Mouse (Mus musculus): ENCODE results near the gene Tmem270. TPM values are rescaled to one million over a fixed set of nuclear protein-coding genes. Genes with fewer than 3 reads are reported as not detected.
A peak's percentile ranks its signal among the peaks of the same experiment; 100 is the strongest.
"Not testable (repeated sequence)": the region's sequence is repeated elsewhere in the genome, so short reads cannot be mapped to it uniquely, and the experiment has no call there.

Tmem270 gene
- polyA plus RNA-seq, 1 experiment from 2014 or later, result not detected

- no peak overlapping the region for H3K27ac ChIP-seq (ENCODE audit: low read depth, low read length)
- 73% methylated on average over 5 of the region's 5 CpGs for WGBS
- peak overlapping the region; percentile 31; the same call in 1 of the 2 replicates for H3K4me2 ChIP-seq (replicated peaks; ENCODE audit: low read depth, low read length)
- peaks cover 20% of the 10 kb centered on the region for H3K27me3 ChIP-seq (ENCODE audit: control insufficient read depth, insufficient read depth, low read length)
- H3K4me1 ChIP-seq (ENCODE audit: control insufficient read depth, insufficient read depth, low read length), result peaks cover 12% of the 10 kb centered on the region; the same call in 1 of the 2 replicates
- ATAC-seq (ENCODE audit: low FRiP score, low TSS enrichment), result no peak
- peak overlapping the region; percentile 31; the same call in 1 of the 2 replicates for H3K9ac ChIP-seq (ENCODE audit: low read depth, low read length)
- peak overlapping the region; percentile 37; the same call in 1 of the 2 replicates for H3K4me3 ChIP-seq (ENCODE audit: low read length)
- H3K9me3 ChIP-seq (ENCODE audit: control insufficient read depth, low read length), result no peaks in the 10 kb centered on the region
- H3K36me3 ChIP-seq (ENCODE audit: control insufficient read depth, insufficient read depth, low read length), result no peaks in the 10 kb centered on the region
These were observed 37.6 kb upstream of the Tmem270 start for GRCm38 (mm10) chr5:134944179-134944578.

- H3K9me3 ChIP-seq (ENCODE audit: control insufficient read depth, low read length), result no peaks in the 10 kb centered on the region
- H3K4me2 ChIP-seq (replicated peaks; ENCODE audit: low read depth, low read length), result no peak overlapping the region
- no peaks in the 10 kb centered on the region for H3K36me3 ChIP-seq (ENCODE audit: control insufficient read depth, insufficient read depth, low read length)
- H3K27ac ChIP-seq (ENCODE audit: low read depth, low read length), result 0 out of 2 replicates have a peak overlapping the region, but pooled peaks have one; percentile 17
- no peak overlapping the region for H3K9ac ChIP-seq (ENCODE audit: low read depth, low read length)
- no peak overlapping the region for H3K4me3 ChIP-seq (ENCODE audit: low read length)
- ATAC-seq (ENCODE audit: low FRiP score, low TSS enrichment), result no peak
- H3K4me1 ChIP-seq (ENCODE audit: control insufficient read depth, insufficient read depth, low read length), result peaks cover 12% of the 10 kb centered on the region; the same call in 1 of the 2 replicates
- 77% methylated on average over 2 of the region's 2 CpGs for WGBS
- H3K27me3 ChIP-seq (ENCODE audit: control insufficient read depth, insufficient read depth, low read length), result peaks cover 20% of the 10 kb centered on the region
These were observed 36.2 kb upstream of the Tmem270 start for GRCm38 (mm10) chr5:134942740-134943139.

- no peak for ATAC-seq (ENCODE audit: low FRiP score, low TSS enrichment)
- Histone ChIP-seq H3K4me1 (ENCODE audit: control insufficient read depth, insufficient read depth, low read length) (peaks cover 3% of the 10 kb centered on the region; the same call in 1 of the 2 replicates), H3K9ac (ENCODE audit: low read depth, low read length) (no peak overlapping the region), H3K4me2 (replicated peaks; ENCODE audit: low read depth, low read length) (no peak overlapping the region), H3K27me3 (ENCODE audit: control insufficient read depth, insufficient read depth, low read length) (peaks cover 15% of the 10 kb centered on the region), H3K36me3 (ENCODE audit: control insufficient read depth, insufficient read depth, low read length) (no peaks in the 10 kb centered on the region), H3K4me3 (ENCODE audit: low read length) (no peak overlapping the region), H3K9me3 (ENCODE audit: control insufficient read depth, low read length) (no peaks in the 10 kb centered on the region), H3K27ac (ENCODE audit: low read depth, low read length) (peak overlapping the region; percentile 56; the same call in 1 of the 2 replicates)
- 69% methylated on average over 14 of the region's 14 CpGs for WGBS
These were observed 35.1 kb upstream of the Tmem270 start for GRCm38 (mm10) chr5:134941472-134942209.

- H3K9ac ChIP-seq (ENCODE audit: low read depth, low read length); H3K4me3 ChIP-seq (ENCODE audit: low read length); H3K27me3 ChIP-seq (ENCODE audit: control insufficient read depth, insufficient read depth, low read length); H3K4me1 ChIP-seq (ENCODE audit: control insufficient read depth, insufficient read depth, low read length); H3K36me3 ChIP-seq (ENCODE audit: control insufficient read depth, insufficient read depth, low read length); H3K9me3 ChIP-seq (ENCODE audit: control insufficient read depth, low read length); H3K4me2 ChIP-seq (replicated peaks; ENCODE audit: low read depth, low read length); H3K27ac ChIP-seq (ENCODE audit: low read depth, low read length); ATAC-seq (ENCODE audit: low FRiP score, low TSS enrichment): not testable (repeated sequence)
- WGBS, result 85% methylated on average over 2 of the region's 7 CpGs
These were observed 33.0 kb upstream of the Tmem270 start for GRCm38 (mm10) chr5:134939554-134939953.

GRCm38 (mm10) chr5:134939069-134939468, 32.5 kb upstream of the Tmem270 start:
- H3K4me1 ChIP-seq (ENCODE audit: control insufficient read depth, insufficient read depth, low read length), result no peaks in the 10 kb centered on the region
- 81% methylated on average over 3 of the region's 3 CpGs for WGBS
- H3K27ac ChIP-seq (ENCODE audit: low read depth, low read length), result no peak overlapping the region
- ATAC-seq (ENCODE audit: low FRiP score, low TSS enrichment), result no peak
- H3K36me3 ChIP-seq (ENCODE audit: control insufficient read depth, insufficient read depth, low read length), result no peaks in the 10 kb centered on the region
- H3K9ac ChIP-seq (ENCODE audit: low read depth, low read length), result no peak overlapping the region
- H3K27me3 ChIP-seq (ENCODE audit: control insufficient read depth, insufficient read depth, low read length), result no peaks in the 10 kb centered on the region
- H3K4me2 ChIP-seq (replicated peaks; ENCODE audit: low read depth, low read length), result no peak overlapping the region
- no peaks in the 10 kb centered on the region for H3K9me3 ChIP-seq (ENCODE audit: control insufficient read depth, low read length)
- H3K4me3 ChIP-seq (ENCODE audit: low read length), result no peak overlapping the region

GRCm38 (mm10) chr5:134936626-134937185, 30.2 kb upstream of the Tmem270 start:
- Histone ChIP-seq H3K4me1 (ENCODE audit: control insufficient read depth, insufficient read depth, low read length) (no peaks in the 10 kb centered on the region), H3K9ac (ENCODE audit: low read depth, low read length) (no peak overlapping the region), H3K27ac (ENCODE audit: low read depth, low read length) (no peak overlapping the region), H3K4me2 (replicated peaks; ENCODE audit: low read depth, low read length) (no peak overlapping the region), H3K4me3 (ENCODE audit: low read length) (no peak overlapping the region), H3K27me3 (ENCODE audit: control insufficient read depth, insufficient read depth, low read length) (no peaks in the 10 kb centered on the region), H3K9me3 (ENCODE audit: control insufficient read depth, low read length) (no peaks in the 10 kb centered on the region), H3K36me3 (ENCODE audit: control insufficient read depth, insufficient read depth, low read length) (no peaks in the 10 kb centered on the region)
- 81% methylated on average over 6 of the region's 6 CpGs for WGBS
- no peak for ATAC-seq (ENCODE audit: low FRiP score, low TSS enrichment)

GRCm38 (mm10) chr5:134936051-134936450, 29.5 kb upstream of the Tmem270 start:
- H3K9me3 ChIP-seq (ENCODE audit: control insufficient read depth, low read length), result no peaks in the 10 kb centered on the region
- no peak overlapping the region for H3K9ac ChIP-seq (ENCODE audit: low read depth, low read length)
- H3K27ac ChIP-seq (ENCODE audit: low read depth, low read length), result no peak overlapping the region
- H3K4me3 ChIP-seq (ENCODE audit: low read length), result no peak overlapping the region
- no peaks in the 10 kb centered on the region for H3K36me3 ChIP-seq (ENCODE audit: control insufficient read depth, insufficient read depth, low read length)
- H3K4me1 ChIP-seq (ENCODE audit: control insufficient read depth, insufficient read depth, low read length), result no peaks in the 10 kb centered on the region
- no peak for ATAC-seq (ENCODE audit: low FRiP score, low TSS enrichment)
- 96% methylated on average over 6 of the region's 6 CpGs for WGBS
- H3K27me3 ChIP-seq (ENCODE audit: control insufficient read depth, insufficient read depth, low read length), result no peaks in the 10 kb centered on the region
- no peak overlapping the region for H3K4me2 ChIP-seq (replicated peaks; ENCODE audit: low read depth, low read length)

- no peak overlapping the region for H3K9ac ChIP-seq (ENCODE audit: low read depth, low read length)
- H3K4me1 ChIP-seq (ENCODE audit: control insufficient read depth, insufficient read depth, low read length), result no peaks in the 10 kb centered on the region
- WGBS, result 85% methylated on average over 3 of the region's 3 CpGs
- no peak overlapping the region for H3K4me3 ChIP-seq (ENCODE audit: low read length)
- H3K4me2 ChIP-seq (replicated peaks; ENCODE audit: low read depth, low read length), result no peak overlapping the region
- no peak overlapping the region for H3K27ac ChIP-seq (ENCODE audit: low read depth, low read length)
- no peak for ATAC-seq (ENCODE audit: low FRiP score, low TSS enrichment)
- H3K9me3 ChIP-seq (ENCODE audit: control insufficient read depth, low read length), result no peaks in the 10 kb centered on the region
- no peaks in the 10 kb centered on the region for H3K27me3 ChIP-seq (ENCODE audit: control insufficient read depth, insufficient read depth, low read length)
- H3K36me3 ChIP-seq (ENCODE audit: control insufficient read depth, insufficient read depth, low read length), result no peaks in the 10 kb centered on the region
These were observed 28.1 kb upstream of the Tmem270 start for GRCm38 (mm10) chr5:134934666-134935065.

GRCm38 (mm10) chr5:134933686-134934085, 27.2 kb upstream of the Tmem270 start:
- not testable (repeated sequence) for H3K4me1 ChIP-seq (ENCODE audit: control insufficient read depth, insufficient read depth, low read length); H3K9ac ChIP-seq (ENCODE audit: low read depth, low read length); H3K9me3 ChIP-seq (ENCODE audit: control insufficient read depth, low read length); H3K4me3 ChIP-seq (ENCODE audit: low read length); H3K27ac ChIP-seq (ENCODE audit: low read depth, low read length); H3K27me3 ChIP-seq (ENCODE audit: control insufficient read depth, insufficient read depth, low read length); H3K4me2 ChIP-seq (replicated peaks; ENCODE audit: low read depth, low read length); ATAC-seq (ENCODE audit: low FRiP score, low TSS enrichment); H3K36me3 ChIP-seq (ENCODE audit: control insufficient read depth, insufficient read depth, low read length)
- 86% methylated on average over 5 of the region's 5 CpGs for WGBS
